Mouse (Mus musculus) G1E (cell line): ENCODE results near the gene Gabpb1. TPM values are rescaled to one million over a fixed set of nuclear protein-coding genes. Genes with fewer than 3 reads are reported as not detected.
A peak's percentile ranks its signal among the peaks of the same experiment; 100 is the strongest.
"Not testable (repeated sequence)": the region's sequence is repeated elsewhere in the genome, so short reads cannot be mapped to it uniquely, and the experiment has no call there.

Source experiments
- ATAC-seq: 2 replicates; pipeline ENCODE4 v1.8.0; 2016; ENCODE audit warnings: mild to moderate bottlenecking; ENCODE audit not compliant: insufficient number of reproducible peaks, poor library complexity, low FRiP score, severe bottlenecking; ENCODE audit errors: extremely low read depth
- DNase-seq: peaks from one replicate; pipeline ENCODE4 v3.0.0; 2012; ENCODE audit warnings: low spot score
- H3K27me3 ChIP-seq: 2 replicates; pipeline ENCODE4 v1.6.1; 2012; ENCODE audit warnings: mild to moderate bottlenecking, low read length, inconsistent platforms; ENCODE audit not compliant: insufficient read depth
- H3K36me3 ChIP-seq: replicated peaks from 2 replicates; pipeline ENCODE3; 2012; ENCODE audit warnings: mild to moderate bottlenecking, inconsistent platforms
- H3K4me1 ChIP-seq: 2 replicates; pipeline ENCODE4 v1.6.1; 2012; ENCODE audit warnings: low read depth, low read length, inconsistent platforms, mixed read lengths; ENCODE audit not compliant: insufficient read depth
- H3K4me3 ChIP-seq: 2 replicates; pipeline ENCODE4 v1.5.1; 2012; ENCODE audit warnings: low read depth, mild to moderate bottlenecking, inconsistent platforms, low read length, moderate library complexity, mixed read lengths
- H3K9me3 ChIP-seq: replicated peaks from 2 replicates; pipeline ENCODE4 v1.6.1; 2012; ENCODE audit warnings: inconsistent platforms
- CTCF ChIP-seq: IDR thresholded peaks from 2 replicates; pipeline ENCODE4 v1.5.1; 2012; ENCODE audit warnings: low read depth, low read length, inconsistent platforms, mixed read lengths
- GATA1 ChIP-seq: IDR thresholded peaks from 2 replicates; pipeline ENCODE4 v1.6.1; 2012; ENCODE audit warnings: borderline replicate concordance, low read length, inconsistent platforms, mixed read lengths
- GATA2 ChIP-seq: IDR thresholded peaks from 2 replicates; pipeline ENCODE4 v1.6.1; 2012; ENCODE audit warnings: low read depth, low read length, inconsistent platforms, borderline replicate concordance
- POLR2AphosphoS5 ChIP-seq: IDR thresholded peaks from 2 replicates; pipeline ENCODE4 v1.6.1; 2012; ENCODE audit warnings: low read depth, low read length, inconsistent platforms; ENCODE audit not compliant: insufficient replicate concordance
- TAL1 ChIP-seq: conservative IDR thresholded peaks from 2 replicates; pipeline ENCODE4 v1.6.1; 2012; ENCODE audit warnings: low read depth, low read length, inconsistent platforms, mixed read lengths
- polyA plus RNA-seq: library from polyadenylated mRNA; stranded (reverse); fragments of >175 nt; gene quantifications from 2 replicates; pipeline ENCODE4 v1.2.3, GENCODE M21; 2012
- total RNA-seq, 2 experiments: library from RNA; stranded (forward) in 1 of 2; stranded (reverse) in 1 of 2; fragments of 200-1000 nt in 1 of 2; fragments of >200 nt in 1 of 2; fragmentation: Nextera tagmentation in 1 of 2; gene quantifications; 2 replicates each; pipeline ENCODE4 v1.2.3; 2014 to 2017

Gene Gabpb1
- total and polyA plus RNA-seq, 3 experiments = 3.9 to 71.9 (median 26.2) TPM

GRCm38 (mm10) chr2:126623138-126623537 is 53.0 kb downstream of the Gabpb1 start:
- ATAC-seq = no peak
- peaks cover 13% of the 10 kb centered on the region for H3K27me3 ChIP-seq
- no peak for DNase-seq
- peaks cover 14% of the 10 kb centered on the region for H3K4me1 ChIP-seq
- TF ChIP-seq TAL1 (no peak), GATA2 (no peak), CTCF (no peak)
- peaks cover 8% of the 10 kb centered on the region for H3K36me3 ChIP-seq
- no peak overlapping the region for H3K4me3 ChIP-seq
- H3K9me3 ChIP-seq = no peaks in the 10 kb centered on the region

- H3K4me1 ChIP-seq = peaks cover 14% of the 10 kb centered on the region
- no peak for ATAC-seq
- no peak for DNase-seq
- no peaks in the 10 kb centered on the region for H3K9me3 ChIP-seq
- peaks cover 1% of the 10 kb centered on the region for H3K36me3 ChIP-seq
- TF ChIP-seq CTCF = no peak
- TF ChIP-seq TAL1 = no peak
- no peak for TF ChIP-seq GATA2
- peaks cover 13% of the 10 kb centered on the region for H3K27me3 ChIP-seq
- H3K4me3 ChIP-seq = no peak overlapping the region
These were observed 53.7 kb downstream of the Gabpb1 start for GRCm38 (mm10) chr2:126622455-126622854.

DNA sequence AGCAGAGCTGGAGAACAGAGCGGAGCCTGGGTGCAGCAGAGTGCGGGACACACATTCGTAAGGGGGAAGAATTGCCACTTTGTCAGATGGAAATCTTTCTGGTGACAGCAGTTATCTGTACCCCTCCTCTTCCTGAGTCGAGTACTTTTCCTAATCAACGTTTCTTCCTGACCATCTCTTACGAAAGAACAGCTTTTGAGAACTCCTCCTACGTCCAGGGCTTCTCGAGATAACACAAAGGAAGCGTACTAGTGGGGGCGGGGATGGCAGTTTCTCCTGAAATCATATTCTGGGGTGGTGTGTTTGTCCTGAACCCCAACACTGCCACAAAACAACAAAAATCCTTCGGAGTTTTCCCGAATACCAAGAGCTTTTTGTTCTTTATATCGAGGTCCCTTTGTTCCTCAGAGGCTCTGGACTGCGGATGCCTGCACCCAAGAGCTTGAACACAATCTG is 56.9 kb downstream of the Gabpb1 start, which contains the start of gene Hdc:
Gene Hdc, minus strand, starts transcription at position 51 of the 456 bp plus-strand sequence.
- H3K4me3 ChIP-seq = no peak within 1 kb of the TSS
- peaks cover 14% of the 10 kb centered on the region for H3K4me1 ChIP-seq
- DNase-seq (no peak), ATAC-seq (peak; percentile 34; the same call in 1 of the 2 replicates)
- no peak for TF ChIP-seq GATA1
- no peak for TF ChIP-seq CTCF
- H3K36me3 ChIP-seq = no peaks in the 10 kb centered on the region
- no peaks in the 10 kb centered on the region for H3K9me3 ChIP-seq
- peaks cover 17% of the 10 kb centered on the region for H3K27me3 ChIP-seq

DNA sequence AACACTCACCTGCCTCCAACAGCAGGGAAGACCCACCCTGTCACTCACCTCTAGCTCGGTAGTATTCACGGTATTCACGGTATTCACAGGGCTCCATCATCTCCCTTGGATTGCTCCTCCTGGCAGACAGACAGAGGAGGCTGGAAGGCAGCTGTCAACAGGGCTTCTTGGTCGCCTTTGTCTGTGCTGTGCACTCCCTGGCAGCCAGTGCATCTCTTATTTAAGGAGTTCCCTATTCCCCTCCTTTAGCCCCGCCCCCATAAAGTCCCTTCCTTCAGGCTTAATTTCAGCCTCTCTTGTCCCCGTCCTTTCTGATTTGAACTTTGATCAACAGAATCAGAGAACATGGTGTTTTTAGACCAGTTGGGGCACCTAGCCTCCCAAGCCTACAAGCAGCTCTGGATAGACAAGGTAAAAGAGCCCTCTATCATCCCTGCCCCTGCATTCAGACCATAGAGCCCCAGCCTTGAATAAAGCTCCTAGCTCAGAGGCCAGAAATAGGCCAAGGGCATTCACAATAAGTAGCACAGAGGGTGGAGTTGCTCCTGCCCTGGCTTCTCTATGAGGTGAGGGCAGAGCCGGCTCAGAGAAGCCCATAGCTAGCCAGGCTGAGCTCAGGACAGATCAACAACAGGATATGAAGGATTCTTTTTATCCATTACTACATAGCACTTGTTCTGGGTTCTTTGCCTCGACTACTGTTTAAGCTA is 57.5 kb downstream of the Gabpb1 start:
- no peak overlapping the region for H3K4me3 ChIP-seq
- no peak for ATAC-seq
- no peak for TF ChIP-seq CTCF
- TF ChIP-seq GATA2 = no peak
- TF ChIP-seq GATA1 = no peak
- TF ChIP-seq TAL1 = no peak
- TF ChIP-seq POLR2AphosphoS5 = no peak
- no peaks in the 10 kb centered on the region for H3K36me3 ChIP-seq
- no peak for DNase-seq
- peaks cover 17% of the 10 kb centered on the region for H3K27me3 ChIP-seq
- no peaks in the 10 kb centered on the region for H3K9me3 ChIP-seq
- H3K4me1 ChIP-seq = peaks cover 14% of the 10 kb centered on the region

DNA sequence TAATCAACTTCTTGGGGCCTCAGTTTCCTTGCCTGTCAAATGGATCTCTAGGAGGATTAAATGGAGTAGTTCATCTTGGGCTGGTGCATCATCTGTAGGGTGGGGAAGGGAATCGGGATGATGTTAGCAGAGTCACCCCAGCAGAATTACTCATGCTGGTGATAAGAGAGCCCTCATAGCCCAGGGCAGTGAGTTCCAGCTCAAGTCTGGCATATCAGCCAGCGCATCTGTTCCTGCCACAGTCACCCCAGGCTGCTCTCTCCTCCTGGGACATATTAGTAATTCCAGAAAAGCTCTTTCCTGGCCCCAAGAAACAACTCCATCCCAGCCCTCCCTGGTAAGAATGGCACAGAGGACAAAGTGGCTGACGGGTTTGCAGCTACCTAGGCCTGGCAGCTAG is 60.8 kb downstream of the Gabpb1 start:
- H3K27me3 ChIP-seq = peaks cover 11% of the 10 kb centered on the region
- no peaks in the 10 kb centered on the region for H3K36me3 ChIP-seq
- DNase-seq (no peak), ATAC-seq (no peak)
- TF ChIP-seq GATA1 (no peak), GATA2 (no peak), CTCF (no peak), TAL1 (no peak), POLR2AphosphoS5 (no peak)
- H3K4me1 ChIP-seq = peaks cover 14% of the 10 kb centered on the region
- H3K9me3 ChIP-seq = no peaks in the 10 kb centered on the region
- no peak overlapping the region for H3K4me3 ChIP-seq

DNA sequence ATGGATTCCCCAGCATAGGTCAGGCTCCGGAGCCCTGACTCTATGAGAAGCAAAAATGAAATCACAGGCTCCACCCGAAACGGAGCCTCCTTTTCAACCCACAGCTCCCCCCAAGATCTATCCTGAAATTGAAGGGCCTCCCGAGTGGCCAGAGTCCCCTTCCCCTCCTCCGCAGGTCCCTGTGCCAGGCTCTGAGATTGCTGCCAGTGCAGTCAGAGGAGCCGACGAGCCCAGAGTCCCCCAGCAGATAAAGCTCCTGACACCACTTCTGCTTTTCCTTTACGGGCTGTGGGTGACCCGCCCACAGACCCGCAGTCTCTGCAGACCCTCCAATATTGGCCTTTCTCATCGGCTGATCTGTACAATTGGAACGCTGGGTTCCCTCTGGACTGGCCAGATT is 66.5 kb downstream of the Gabpb1 start:
- not testable (repeated sequence) for H3K4me3 ChIP-seq, ATAC-seq, H3K4me1 ChIP-seq, DNase-seq, H3K36me3 ChIP-seq, H3K9me3 ChIP-seq
- peaks cover 19% of the 10 kb centered on the region for H3K27me3 ChIP-seq

DNA sequence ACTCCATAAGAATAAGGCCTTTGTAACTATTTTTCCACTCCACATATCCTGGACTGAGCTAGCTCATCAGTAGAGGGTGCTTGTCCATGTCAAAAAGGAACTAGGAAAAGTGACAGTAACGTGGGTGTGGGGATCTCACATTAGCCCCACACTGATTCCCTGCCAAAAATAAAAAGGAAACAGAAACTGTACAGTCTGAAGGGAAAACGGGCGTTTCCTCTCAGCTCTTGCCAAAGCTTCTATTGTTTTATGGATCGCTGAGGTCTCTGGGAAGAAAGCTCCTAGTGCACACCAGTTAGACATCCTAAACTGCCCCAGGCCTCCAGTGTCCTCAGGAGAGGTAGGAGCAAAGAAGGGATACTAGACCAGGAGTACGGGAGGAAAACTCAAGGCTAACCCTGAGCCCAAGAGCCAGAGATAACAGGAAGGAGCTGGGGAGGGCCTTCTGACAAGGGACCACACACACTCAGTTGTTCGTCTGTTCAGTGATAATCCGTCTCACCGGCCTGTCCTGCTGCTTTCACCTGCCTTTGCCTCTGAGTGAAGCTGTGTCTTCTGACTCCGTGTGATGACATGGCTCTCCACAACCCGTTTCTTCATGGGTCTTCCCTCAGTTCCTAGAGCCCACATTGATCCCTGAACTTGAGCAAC is 68.5 kb downstream of the Gabpb1 start:
- H3K4me3 ChIP-seq = no peak overlapping the region
- TF ChIP-seq TAL1 (no peak), GATA2 (no peak), GATA1 (no peak), CTCF (no peak), POLR2AphosphoS5 (no peak)
- H3K9me3 ChIP-seq = no peaks in the 10 kb centered on the region
- H3K4me1 ChIP-seq = peaks cover 5% of the 10 kb centered on the region; the same call in 1 of the 2 replicates
- H3K36me3 ChIP-seq = no peaks in the 10 kb centered on the region
- no peak for DNase-seq
- ATAC-seq = no peak
- H3K27me3 ChIP-seq = peaks cover 22% of the 10 kb centered on the region
